Comparison of ENCODE assay signal across 26 mouse cellular contexts in the genomic region with DNA sequence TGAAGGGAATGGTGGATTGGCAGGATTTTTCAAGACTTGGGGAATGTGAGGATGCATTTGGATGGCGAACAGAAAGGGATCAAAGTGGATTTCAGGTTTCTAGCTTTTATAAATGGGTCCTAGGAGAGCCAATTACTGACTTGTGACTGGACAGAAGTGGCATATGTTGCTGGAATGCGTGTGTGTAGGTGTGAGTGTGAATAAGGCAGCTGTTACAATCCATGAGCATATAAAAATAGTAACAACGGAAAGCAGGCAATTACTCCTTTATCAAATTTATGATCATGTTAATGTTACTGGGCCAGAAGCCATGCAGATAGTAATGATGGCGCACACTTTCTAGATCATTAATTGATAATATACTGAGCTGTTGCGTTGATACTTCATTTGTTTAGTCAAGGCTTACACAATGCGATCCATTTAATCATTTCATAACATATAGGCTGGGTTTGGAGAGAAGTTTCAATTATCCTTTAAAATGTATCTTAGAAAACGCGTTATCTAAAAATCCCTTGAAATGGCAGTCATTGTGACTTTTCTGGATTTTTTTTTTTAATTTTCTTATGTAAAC. TPM values are rescaled to one million over a fixed set of nuclear protein-coding genes. Genes with fewer than 3 reads are reported as not detected.
"Had no signal": no experiment of that assay in that cellular context is flagged by ENCODE, and none has a peak within 500 bp of the region (broad histone marks: within the 10 kb centered on the region; RNA-seq: fewer than 3 reads in every experiment).

No protein-coding gene starts in this region.

- H3K4me1 ChIP-seq: heart, embryonic 10.5 days; heart, embryonic 12.5 days; hindbrain, embryonic 12.5 days; intestine, embryonic 15.5 days; limb, embryonic 10.5 days; limb, embryonic 12.5 days had no signal

- H3K27ac ChIP-seq: gastrocnemius, adult 2 months; heart, embryonic 10.5 days; hindbrain, embryonic 10.5 days; hindbrain, embryonic 12.5 days; hindbrain, embryonic 14.5 days; intestine, embryonic 15.5 days; layer of hippocampus, adult 2 months; left cerebral cortex, adult 2 months; limb, embryonic 10.5 days; limb, embryonic 12.5 days had no signal

- H3K4me3 ChIP-seq: gastrocnemius, adult 2 months; heart, embryonic 10.5 days; heart, embryonic 12.5 days; hindbrain, embryonic 10.5 days; hindbrain, embryonic 12.5 days; intestine, embryonic 15.5 days; layer of hippocampus, adult 2 months; left cerebral cortex, adult 2 months; limb, embryonic 10.5 days; limb, embryonic 12.5 days had no signal

- H3K9me3 ChIP-seq: heart, embryonic 10.5 days; heart, embryonic 12.5 days; hindbrain, embryonic 10.5 days; hindbrain, embryonic 12.5 days; intestine, embryonic 15.5 days; limb, embryonic 10.5 days; limb, embryonic 12.5 days had no signal

- H3K9ac ChIP-seq: heart, embryonic 12.5 days; hindbrain, embryonic 12.5 days; hindbrain, embryonic 14.5 days; intestine, embryonic 15.5 days; limb, embryonic 12.5 days had no signal

- ATAC-seq: hindbrain, embryonic 16.5 days; inflammation-experienced regulatory T-cells, adult 6 months; intestine, embryonic 15.5 days; intestine, postnatal 0 days had no signal

- H3K27me3 ChIP-seq: heart, embryonic 12.5 days; hindbrain, embryonic 12.5 days; intestine, embryonic 15.5 days; limb, embryonic 12.5 days had no signal

- H3K36me3 ChIP-seq: heart, embryonic 10.5 days; heart, embryonic 12.5 days; hindbrain, embryonic 10.5 days; hindbrain, embryonic 12.5 days; intestine, embryonic 15.5 days; limb, embryonic 10.5 days; limb, embryonic 12.5 days had no signal

- DNase-seq: gastrocnemius, adult 2 months; gastrocnemius, postnatal 10 days; gastrocnemius, postnatal 25 days; heart, adult 18-20 months; heart, postnatal 10 days; heart, postnatal 4 days; kidney, adult 18-20 months; kidney, adult 8-10 months; kidney, postnatal 10 days; kidney, postnatal 25 days; kidney, postnatal 4 days; liver had no signal

- H3K4me2 ChIP-seq: heart, embryonic 12.5 days; hindbrain, embryonic 12.5 days; hindbrain, embryonic 14.5 days; intestine, embryonic 15.5 days; limb, embryonic 12.5 days had no signal

RNA-seq across cellular contexts. Expression of a gene that starts 29.9 kb away (rescaled TPM):
- total RNA-seq: granulocyte monocyte progenitor cell, adult 5-6 weeks had no signal
